Mouse (Mus musculus) stomach, postnatal 0 days (tissue): ENCODE data around the gene Dgki.

Source experiments
- CTCF ChIP-seq: IDR thresholded peaks from 2 replicates; pipeline ENCODE4 v1.5.1; 2016; ENCODE audit warnings: antibody characterized with exemption, low read depth, mild to moderate bottlenecking, moderate library complexity
- EP300 ChIP-seq: optimal IDR thresholded peaks from 2 replicates; pipeline ENCODE3; 2016; ENCODE audit warnings: antibody characterized with exemption

GRCm38 (mm10) chr6:37028300-37028699 is 271.7 kb downstream of the Dgki start:
- TF ChIP-seq CTCF (no peak), EP300 (no peak)
